Mouse (Mus musculus): ENCODE data around the gene Rere. TPM values are rescaled to one million over a fixed set of nuclear protein-coding genes. Genes with fewer than 3 reads are reported as not detected.

Gene Rere
- total and polyA plus RNA-seq, 3 experiments: 3.1 to 36.5 (median 8.7) TPM

DNA sequence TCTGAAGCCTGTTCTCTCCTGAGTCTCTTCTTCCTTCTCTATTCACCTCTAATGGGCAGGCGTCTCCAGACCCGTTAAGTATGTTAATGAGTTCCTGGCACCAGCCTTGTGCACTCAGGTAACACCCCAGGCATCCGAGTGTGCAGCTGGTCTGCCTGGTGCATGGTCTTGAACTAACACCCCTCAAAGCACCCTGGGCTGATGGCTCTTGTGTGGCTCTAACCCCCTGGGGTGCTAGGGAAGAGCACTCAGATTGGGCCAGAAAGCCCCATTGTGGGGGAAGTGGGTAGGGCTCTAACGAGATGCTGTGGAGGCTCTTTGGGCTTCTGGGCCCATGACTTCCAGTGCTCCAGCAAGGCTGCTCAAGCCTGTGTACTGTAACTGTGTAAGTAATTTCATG lies 39.7 kb upstream of the Rere start:
- Histone ChIP-seq H3K9ac (ENCODE audit: insufficient read depth, low read depth) (no peak overlapping the region), H3K4me2 (ENCODE audit: insufficient read depth, low read depth, poor library complexity, severe bottlenecking) (no peak overlapping the region), H3K4me1 (ENCODE audit: control insufficient read depth in 1 of 2, insufficient read depth in 2 of 2) (peaks cover 3 to 43% of the 10 kb centered on the region in 2 experiments), H3K4me3 (replicated peaks in 1 of 3; ENCODE audit: low read depth in 2 of 3, low read length in 2 of 3, poor library complexity in 1 of 3) (no peak overlapping the region), H3K9me3 (replicated peaks; ENCODE audit: low read length) (no peaks in the 10 kb centered on the region), H3K36me3 (replicated peaks in 1 of 2; ENCODE audit: control insufficient read depth in 1 of 2, insufficient read depth in 1 of 2, low read length in 1 of 2) (peaks cover 59 to 77% of the 10 kb centered on the region in 2 experiments), H3K27me3 (replicated peaks) (no peaks in the 10 kb centered on the region), H3K79me2 (replicated peaks; ENCODE audit: control insufficient read depth, extremely low read depth, insufficient read depth, poor library complexity, severe bottlenecking) (peaks cover 55% of the 10 kb centered on the region), H3K27ac (ENCODE audit: insufficient read depth, low read depth) (no peak overlapping the region)
- TF ChIP-seq ETS1 (conservative IDR thresholded peaks at IDR 0.05; ENCODE audit: low read depth, low read length) (no peak), MAX (IDR thresholded peaks at IDR 0.05; ENCODE audit: low read length) (no peak), USF1 (IDR thresholded peaks at IDR 0.05; ENCODE audit: low read depth, low read length) (no peak), BHLHE40 (IDR thresholded peaks at IDR 0.05; ENCODE audit: low read depth, low read length) (no peak), UBTF (IDR thresholded peaks at IDR 0.05; ENCODE audit: low read depth, low read length) (no peak), USF2 (conservative IDR thresholded peaks at IDR 0.05; ENCODE audit: low read depth, low read length) (no peak), PAX5 (IDR thresholded peaks at IDR 0.05; ENCODE audit: low read length) (no peak), NRF1 (IDR thresholded peaks at IDR 0.05; ENCODE audit: low read depth, low read length) (no peak), ELF1 (IDR thresholded peaks at IDR 0.05; ENCODE audit: low read depth, low read length) (no peak), GABPA (IDR thresholded peaks at IDR 0.05; ENCODE audit: insufficient replicate concordance, low read depth, low read length) (no peak), MYC (IDR thresholded peaks at IDR 0.05; ENCODE audit: low read depth, low read length) (no peak), ZNF384 (IDR thresholded peaks at IDR 0.05; ENCODE audit: low read depth, low read length) (no peak), RCOR1 (conservative IDR thresholded peaks at IDR 0.05; ENCODE audit: low read depth, low read length) (no peak), MAZ (IDR thresholded peaks at IDR 0.05; ENCODE audit: low read depth, low read length) (no peak), KAT2A (IDR thresholded peaks at IDR 0.05; ENCODE audit: insufficient replicate concordance, low read length) (no peak), POLR2A (IDR thresholded peaks at IDR 0.05; ENCODE audit: low read depth, low read length) (no peak), MEF2A (IDR thresholded peaks at IDR 0.05; ENCODE audit: borderline replicate concordance, low read depth, low read length) (no peak), EP300 (IDR thresholded peaks at IDR 0.05; ENCODE audit: low read length) (no peak), IRF4 (IDR thresholded peaks at IDR 0.05; ENCODE audit: low read depth, low read length) (no peak)
- dilution Hi-C loops (cut with MboI; ENCODE audit: extremely low pct_ligation_motif_present, extremely low pct_unique_long_range_greater_than_20kb, low sequenced_read_pairs): no loop called here
- in situ Hi-C loops (cut with MboI; ENCODE audit: low pct_ligation_motif_present, low pct_unique_long_range_greater_than_20kb, low sequenced_read_pairs): no loop called here
- DNase-seq (ENCODE audit: extremely low read depth): no peak

DNA sequence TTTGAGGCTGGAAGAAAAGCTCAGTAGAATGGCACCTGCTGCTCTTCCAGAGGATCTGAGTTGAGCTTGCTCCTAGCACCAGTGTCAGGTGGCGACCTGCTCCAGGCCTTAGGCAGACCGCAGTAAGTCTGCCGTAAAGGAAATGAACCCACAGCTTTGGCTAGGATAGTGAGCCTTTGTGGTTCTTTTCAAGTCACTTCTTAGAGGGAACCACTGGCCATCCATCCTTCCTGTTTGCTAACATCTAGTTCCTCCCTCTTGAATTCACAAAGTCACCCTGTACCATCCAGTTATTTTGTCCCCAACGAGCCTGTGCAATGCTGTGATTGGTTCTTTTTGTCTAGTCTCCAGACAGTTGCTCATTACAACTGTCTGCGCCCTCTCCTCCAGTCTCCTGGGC lies 38.7 kb upstream of the Rere start:
- Histone ChIP-seq H3K79me2 (replicated peaks; ENCODE audit: control insufficient read depth, extremely low read depth, insufficient read depth, poor library complexity, severe bottlenecking) (peaks cover 48% of the 10 kb centered on the region), H3K4me2 (ENCODE audit: insufficient read depth, low read depth, poor library complexity, severe bottlenecking) (no peak overlapping the region), H3K9me3 (replicated peaks; ENCODE audit: low read length) (no peaks in the 10 kb centered on the region), H3K4me3 (replicated peaks in 1 of 3; ENCODE audit: low read depth in 2 of 3, low read length in 2 of 3, poor library complexity in 1 of 3) (no peak overlapping the region), H3K4me1 (ENCODE audit: control insufficient read depth in 1 of 2, insufficient read depth in 2 of 2) (peaks cover 3 to 43% of the 10 kb centered on the region in 2 experiments), H3K27ac (ENCODE audit: insufficient read depth, low read depth) (no peak overlapping the region), H3K36me3 (replicated peaks in 1 of 2; ENCODE audit: control insufficient read depth in 1 of 2, insufficient read depth in 1 of 2, low read length in 1 of 2) (peaks cover 70 to 87% of the 10 kb centered on the region in 2 experiments), H3K27me3 (replicated peaks) (no peaks in the 10 kb centered on the region), H3K9ac (ENCODE audit: insufficient read depth, low read depth) (no peak overlapping the region)
- dilution Hi-C loops (cut with MboI; ENCODE audit: extremely low pct_ligation_motif_present, extremely low pct_unique_long_range_greater_than_20kb, low sequenced_read_pairs) (no loop called here), in situ Hi-C loops (cut with MboI; ENCODE audit: low pct_ligation_motif_present, low pct_unique_long_range_greater_than_20kb, low sequenced_read_pairs) (no loop called here)
- no peak for DNase-seq (ENCODE audit: extremely low read depth)
- TF ChIP-seq ETS1 (conservative IDR thresholded peaks at IDR 0.05; ENCODE audit: low read depth, low read length): no peak
- no peak for TF ChIP-seq SIN3A (IDR thresholded peaks at IDR 0.05; ENCODE audit: low read length)
- TF ChIP-seq JUND (conservative IDR thresholded peaks at IDR 0.05; ENCODE audit: low read depth, low read length): no peak
- TF ChIP-seq ZNF384 (IDR thresholded peaks at IDR 0.05; ENCODE audit: low read depth, low read length): no peak
- no peak for TF ChIP-seq RCOR1 (conservative IDR thresholded peaks at IDR 0.05; ENCODE audit: low read depth, low read length)
- no peak for TF ChIP-seq JUN (IDR thresholded peaks at IDR 0.05; ENCODE audit: insufficient read depth, low read depth, low read length)
- no peak for TF ChIP-seq NELFE (IDR thresholded peaks at IDR 0.05; ENCODE audit: low read depth, low read length)
- TF ChIP-seq BHLHE40 (IDR thresholded peaks at IDR 0.05; ENCODE audit: low read depth, low read length): no peak
- TF ChIP-seq RAD21 (IDR thresholded peaks at IDR 0.05; ENCODE audit: low read depth, low read length): no peak
- no peak for TF ChIP-seq ELF1 (IDR thresholded peaks at IDR 0.05; ENCODE audit: low read depth, low read length)
- no peak for TF ChIP-seq ZKSCAN1 (IDR thresholded peaks at IDR 0.05; ENCODE audit: borderline replicate concordance, low read depth, low read length)
- TF ChIP-seq PAX5 (IDR thresholded peaks at IDR 0.05; ENCODE audit: low read length): no peak
- no peak for TF ChIP-seq UBTF (IDR thresholded peaks at IDR 0.05; ENCODE audit: low read depth, low read length)
- no peak for TF ChIP-seq MYC (IDR thresholded peaks at IDR 0.05; ENCODE audit: low read depth, low read length)
- TF ChIP-seq KAT2A (IDR thresholded peaks at IDR 0.05; ENCODE audit: insufficient replicate concordance, low read length): no peak
- TF ChIP-seq USF1 (IDR thresholded peaks at IDR 0.05; ENCODE audit: low read depth, low read length): no peak
- TF ChIP-seq IRF4 (IDR thresholded peaks at IDR 0.05; ENCODE audit: low read depth, low read length): no peak
- no peak for TF ChIP-seq NRF1 (IDR thresholded peaks at IDR 0.05; ENCODE audit: low read depth, low read length)
- no peak for TF ChIP-seq SMC3 (IDR thresholded peaks at IDR 0.05; ENCODE audit: low read depth, low read length)

Measured in CH12.LX (cell line).